Comparison of ENCODE assay signal across 8 mouse cellular contexts in the genomic region with DNA sequence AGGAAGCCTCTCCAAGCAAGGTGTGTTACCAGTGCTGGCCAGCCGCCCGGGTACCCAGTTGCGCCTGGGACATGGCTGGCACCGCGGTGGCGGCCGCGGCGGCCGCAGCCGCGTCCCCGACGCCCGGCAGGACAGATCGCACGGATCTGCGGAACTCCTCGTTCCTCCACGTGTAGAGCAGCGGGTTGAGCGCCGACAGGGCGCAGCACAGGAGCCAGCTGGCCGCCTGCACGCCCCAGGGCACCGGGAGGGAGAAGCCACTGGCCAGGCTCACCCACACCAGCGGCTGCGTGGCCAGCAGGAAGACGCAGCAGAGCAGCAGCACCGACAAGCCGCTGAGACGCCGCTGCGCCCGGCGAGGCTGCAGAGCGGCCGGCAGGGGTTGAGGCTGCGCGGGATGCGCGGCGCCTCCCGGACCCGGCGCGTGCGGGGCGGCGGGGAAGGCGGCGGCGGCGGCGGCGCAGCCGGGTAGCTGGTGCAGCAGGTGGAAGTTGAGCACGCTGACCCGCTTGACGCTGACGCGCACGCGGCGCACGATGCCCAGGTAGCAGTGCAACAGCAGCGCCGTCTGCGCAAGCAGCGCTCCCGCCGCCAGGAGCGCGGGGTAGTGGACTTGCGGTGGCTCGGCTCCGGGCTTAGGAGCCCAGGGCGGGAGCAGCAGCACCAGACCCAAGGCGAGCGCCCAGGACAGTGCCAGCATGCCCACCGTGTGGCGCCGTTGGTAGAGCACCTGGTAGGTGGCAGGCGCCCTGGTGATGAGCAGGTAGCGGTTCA. TPM values are rescaled to one million over a fixed set of nuclear protein-coding genes. Genes with fewer than 3 reads are reported as not detected.
DNase-seq lines count a peak whose midpoint lies in the region; ATAC-seq lines count a peak whose summit lies in the region.

No protein-coding gene starts in this region.

- peaks cover 73% of the 10 kb centered on the region for H3K27me3 ChIP-seq in embryonic facial prominence, embryonic 13.5 days
- peaks cover 93% of the 10 kb centered on the region for H3K27me3 ChIP-seq in heart, embryonic 13.5 days (replicated peaks)
- peaks cover 78% of the 10 kb centered on the region for H3K27me3 ChIP-seq in liver, embryonic 15.5 days
- peaks cover 37% of the 10 kb centered on the region for H3K27me3 ChIP-seq in neural tube, embryonic 12.5 days (replicated peaks)

- H3K27ac ChIP-seq in embryonic facial prominence, embryonic 13.5 days, result no peak overlapping the region
- no peak overlapping the region for H3K27ac ChIP-seq in heart, embryonic 13.5 days (replicated peaks)
- no peak overlapping the region for H3K27ac ChIP-seq in liver, embryonic 15.5 days (replicated peaks)
- no peak overlapping the region for H3K27ac ChIP-seq in neural tube, embryonic 12.5 days

- peak overlapping the region; percentile 67 for H3K9ac ChIP-seq in embryonic facial prominence, embryonic 13.5 days
- peak overlapping the region; percentile 57 for H3K9ac ChIP-seq in heart, embryonic 13.5 days
- no peak overlapping the region for H3K9ac ChIP-seq in liver, embryonic 15.5 days
- H3K9ac ChIP-seq in neural tube, embryonic 12.5 days, result peak overlapping the region; percentile 61; the same call in 1 of the 2 replicates

- under 1% methylated on average over 86 of the region's 86 CpGs for WGBS in embryonic facial prominence, embryonic 13.5 days
- WGBS in heart, embryonic 13.5 days, result under 1% methylated on average over 83 of the region's 86 CpGs
- 1% methylated on average over 71 of the region's 86 CpGs for WGBS in liver, embryonic 15.5 days (ENCODE audit: insufficient replicate concordance)
- under 1% methylated on average over 86 of the region's 86 CpGs for WGBS in neural tube, embryonic 12.5 days

- H3K4me1 ChIP-seq in embryonic facial prominence, embryonic 13.5 days, result peaks cover 22% of the 10 kb centered on the region
- peaks cover 16% of the 10 kb centered on the region for H3K4me1 ChIP-seq in heart, embryonic 13.5 days
- peaks cover 13% of the 10 kb centered on the region for H3K4me1 ChIP-seq in liver, embryonic 15.5 days (replicated peaks)
- peaks cover 25% of the 10 kb centered on the region for H3K4me1 ChIP-seq in neural tube, embryonic 12.5 days

- peak overlapping the region; percentile 99 for H3K4me2 ChIP-seq in embryonic facial prominence, embryonic 13.5 days
- H3K4me2 ChIP-seq in heart, embryonic 13.5 days, result peak overlapping the region; percentile 89
- H3K4me2 ChIP-seq in liver, embryonic 15.5 days, result peak overlapping the region; percentile 71
- peak overlapping the region; percentile 100 for H3K4me2 ChIP-seq in neural tube, embryonic 12.5 days (replicated peaks)

- DNase-seq in spleen, postnatal 4 days (ENCODE audit: low spot score in 2 of 2), result peak; percentile 13 to 64
- DNase-seq in spleen, postnatal 36 days (ENCODE audit: low spot score in 2 of 2), result no peak
- peak; percentile 66 for DNase-seq in kidney, postnatal 10 days
- DNase-seq in yolk sac, embryonic 10.5 days (ENCODE audit: low spot score), result peak; percentile 19

- H3K4me3 ChIP-seq in embryonic facial prominence, embryonic 13.5 days, result peak overlapping the region; percentile 57
- H3K4me3 ChIP-seq in heart, embryonic 13.5 days, result peak overlapping the region; percentile 61
- H3K4me3 ChIP-seq in liver, embryonic 15.5 days (replicated peaks), result peak overlapping the region; percentile 50
- peak overlapping the region; percentile 53 for H3K4me3 ChIP-seq in neural tube, embryonic 12.5 days

- H3K36me3 ChIP-seq in embryonic facial prominence, embryonic 13.5 days, result no peaks in the 10 kb centered on the region
- no peaks in the 10 kb centered on the region for H3K36me3 ChIP-seq in heart, embryonic 13.5 days
- no peaks in the 10 kb centered on the region for H3K36me3 ChIP-seq in liver, embryonic 15.5 days (replicated peaks)
- H3K36me3 ChIP-seq in neural tube, embryonic 12.5 days, result no peaks in the 10 kb centered on the region

- ATAC-seq in embryonic facial prominence, embryonic 13.5 days (ENCODE audit: insufficient number of reproducible peaks, insufficient read depth, low FRiP score, low TSS enrichment, low read depth), result no peak
- ATAC-seq in heart, embryonic 13.5 days (ENCODE audit: extremely low read depth, insufficient number of reproducible peaks, low FRiP score, low TSS enrichment), result no peak
- peak; percentile 26; the same call in 1 of the 2 replicates for ATAC-seq in liver, embryonic 15.5 days (ENCODE audit: insufficient read depth)
- ATAC-seq in neural tube, embryonic 12.5 days (ENCODE audit: low FRiP score, low read depth), result peak; percentile 65

- H3K9me3 ChIP-seq in embryonic facial prominence, embryonic 13.5 days, result no peaks in the 10 kb centered on the region
- H3K9me3 ChIP-seq in heart, embryonic 13.5 days, result no peaks in the 10 kb centered on the region
- no peaks in the 10 kb centered on the region for H3K9me3 ChIP-seq in liver, embryonic 15.5 days (replicated peaks)
- no peaks in the 10 kb centered on the region for H3K9me3 ChIP-seq in neural tube, embryonic 12.5 days

RNA-seq across cellular contexts. Expression of a gene that starts 1.6 kb away (rescaled TPM):
- polyA plus RNA-seq in embryonic facial prominence, embryonic 13.5 days (2015; fragmentation: Nextera tagmentation; extraction: Ambion mirVana), result 0.56 and 0.67 TPM in 2 replicates
- 0.10 and 0.39 TPM in 2 replicates for polyA plus RNA-seq in heart, embryonic 13.5 days (2015; fragmentation: Nextera tagmentation; extraction: Ambion mirVana)
- polyA plus RNA-seq in liver, embryonic 15.5 days (2015; fragmentation: Nextera tagmentation; extraction: Ambion mirVana), result 0.17 and 0.18 TPM in 2 replicates
- 0.87 and 1.6 TPM in 2 replicates for polyA plus RNA-seq in neural tube, embryonic 12.5 days (2016; fragmentation: Nextera tagmentation; extraction: Ambion mirVana)

Comparison
In these comparisons a context has a peak if more than half of its experiments do, and no peak if none do; other contexts are left out.
1. DNase-seq: peak in spleen, postnatal 4 days (2 of 2), kidney, postnatal 10 days (single experiment) and yolk sac, embryonic 10.5 days (single experiment); none in spleen, postnatal 36 days (0 of 2).
2. ATAC-seq: peak in liver, embryonic 15.5 days (single experiment) and neural tube, embryonic 12.5 days (single experiment); none in embryonic facial prominence, embryonic 13.5 days (single experiment) and heart, embryonic 13.5 days (single experiment).
3. Peak in every context shown above with its lines, with median percentiles within 50 percentile points of each other: H3K4me2 ChIP-seq and H3K4me3 ChIP-seq.